Mouse (Mus musculus) liver, adult 2 months (tissue): Measurements from ENCODE around the gene Cd163. TPM values are rescaled to one million over a fixed set of nuclear protein-coding genes. Genes with fewer than 3 reads are reported as not detected.

Experiments
- DNase-seq: peaks from one replicate; pipeline ENCODE4 v3.0.0-alpha.2; 2011; ENCODE audit warnings: low read depth, low spot score; ENCODE audit errors: extremely low read depth
- H3K27ac ChIP-seq: fragments of 200-500 bp; replicated peaks from 2 replicates; pipeline ENCODE4 v1.5.1; 2012; ENCODE audit warnings: low read depth, mild to moderate bottlenecking, control low read depth, inconsistent platforms, low read length; ENCODE audit not compliant: insufficient read depth
- H3K27me3 ChIP-seq: fragments of 200-500 bp; 2 replicates; pipeline ENCODE4 v1.6.1; 2012; ENCODE audit warnings: mild to moderate bottlenecking, moderate library complexity, low read length, inconsistent platforms; ENCODE audit not compliant: control insufficient read depth, insufficient read depth
- H3K36me3 ChIP-seq: fragments of 200-500 bp; 2 replicates; pipeline ENCODE4 v1.6.1; 2012; ENCODE audit warnings: low read length, inconsistent platforms; ENCODE audit not compliant: control insufficient read depth, insufficient read depth
- H3K4me1 ChIP-seq: fragments of 200-500 bp; 2 replicates; pipeline ENCODE4 v1.6.1; 2011; ENCODE audit warnings: low read length; ENCODE audit not compliant: control insufficient read depth, insufficient read depth
- H3K4me3 ChIP-seq: fragments of 200-500 bp; 2 replicates; pipeline ENCODE4 v1.5.1; 2011; ENCODE audit warnings: low read depth, mild to moderate bottlenecking, control low read depth, low read length, moderate library complexity; ENCODE audit not compliant: insufficient read depth
- H3K79me2 ChIP-seq: fragments of 200-500 bp; 2 replicates; pipeline ENCODE4 v1.6.1; 2012; ENCODE audit warnings: inconsistent platforms, mild to moderate bottlenecking, low read length, moderate library complexity; ENCODE audit not compliant: control insufficient read depth, insufficient read depth
- H3K9ac ChIP-seq: fragments of 200-500 bp; 2 replicates; pipeline ENCODE4 v1.6.1; 2012; ENCODE audit warnings: low read depth, mild to moderate bottlenecking, control low read depth, inconsistent platforms, low read length
- CTCF ChIP-seq: fragments of 200-500 bp; IDR thresholded peaks from 2 replicates; pipeline ENCODE4 v1.5.1; 2011; ENCODE audit warnings: low read depth, low read length, control low read depth
- POLR2A ChIP-seq: fragments of 200-500 bp; IDR thresholded peaks from 2 replicates; pipeline ENCODE4 v1.6.1; 2011; ENCODE audit warnings: low read length, control low read depth; ENCODE audit not compliant: insufficient read depth; ENCODE audit errors: extremely low read depth
- WGBS: fragments of 180-500 bp; shearing (Covaris S2); methylation state at CpG from one replicate; pipeline ENCODE4 v1.1.7; 2018; 5-methylcytosine and 5-hydroxymethylcytosine counted together
- polyA plus RNA-seq: library from polyadenylated mRNA; depleted of rRNA; stranded (reverse); fragments of >200 nt; gene quantifications from 2 replicates; pipeline ENCODE4 v1.2.3, GENCODE M21; 2012
- total RNA-seq: library from RNA; depleted of rRNA; stranded (reverse); fragments of >200 nt; gene quantifications from 2 replicates; pipeline ENCODE4 v1.2.3, GENCODE M21; 2014

Gene Cd163
- total and polyA plus RNA-seq, 2 experiments, result 1.1 to 15.7 TPM

- no peak for TF ChIP-seq CTCF
- TF ChIP-seq POLR2A, result no peak
- 79% methylated on average over 4 of the region's 4 CpGs for WGBS
Measured at GRCm38 (mm10) chr6:124345096-124345495, 40.6 kb downstream of the Cd163 start.

GRCm38 (mm10) chr6:124346613-124347012 is 42.2 kb downstream of the Cd163 start:
- Histone ChIP-seq H3K9ac (no peak overlapping the region), H3K27ac (no peak overlapping the region), H3K4me1 (no peaks in the 10 kb centered on the region), H3K79me2 (no peaks in the 10 kb centered on the region), H3K4me3 (no peak overlapping the region), H3K27me3 (no peaks in the 10 kb centered on the region), H3K36me3 (no peaks in the 10 kb centered on the region)
- TF ChIP-seq POLR2A (no peak), CTCF (no peak)
- 79% methylated on average over 6 of the region's 6 CpGs for WGBS
- no peak for DNase-seq

More at GRCm38 (mm10) chr6:124345096-124345495, 40.6 kb downstream of the Cd163 start:
- H3K27ac ChIP-seq, result no peak overlapping the region
- no peaks in the 10 kb centered on the region for H3K27me3 ChIP-seq
- no peak overlapping the region for H3K4me3 ChIP-seq
- no peak for DNase-seq
- no peak overlapping the region for H3K9ac ChIP-seq
- H3K4me1 ChIP-seq, result no peaks in the 10 kb centered on the region
- H3K36me3 ChIP-seq, result no peaks in the 10 kb centered on the region
- H3K79me2 ChIP-seq, result no peaks in the 10 kb centered on the region

GRCm38 (mm10) chr6:124353246-124353645 is 48.8 kb downstream of the Cd163 start:
- no peak overlapping the region for H3K9ac ChIP-seq
- TF ChIP-seq POLR2A (no peak), CTCF (no peak)
- no peaks in the 10 kb centered on the region for H3K4me1 ChIP-seq
- H3K4me3 ChIP-seq, result no peak overlapping the region
- no peaks in the 10 kb centered on the region for H3K36me3 ChIP-seq
- no peaks in the 10 kb centered on the region for H3K27me3 ChIP-seq
- no peaks in the 10 kb centered on the region for H3K79me2 ChIP-seq
- no peak overlapping the region for H3K27ac ChIP-seq
- DNase-seq, result no peak
- WGBS, result 74% methylated on average over 2 of the region's 2 CpGs

GRCm38 (mm10) chr6:124358953-124359352 is 54.5 kb downstream of the Cd163 start:
- TF ChIP-seq POLR2A (no peak), CTCF (no peak)
- Histone ChIP-seq H3K36me3 (no peaks in the 10 kb centered on the region), H3K4me1 (no peaks in the 10 kb centered on the region), H3K9ac (no peak overlapping the region), H3K4me3 (no peak overlapping the region), H3K27me3 (no peaks in the 10 kb centered on the region), H3K27ac (no peak overlapping the region), H3K79me2 (no peaks in the 10 kb centered on the region)
- DNase-seq, result peak; percentile 33
- 74% methylated on average over 6 of the region's 6 CpGs for WGBS

- no peak overlapping the region for H3K4me3 ChIP-seq
- no peaks in the 10 kb centered on the region for H3K4me1 ChIP-seq
- peaks cover 3% of the 10 kb centered on the region; the same call in 1 of the 2 replicates for H3K27me3 ChIP-seq
- H3K79me2 ChIP-seq, result no peaks in the 10 kb centered on the region
- WGBS, result 52% methylated on average over 6 of the region's 6 CpGs
- no peak overlapping the region for H3K27ac ChIP-seq
- DNase-seq, result no peak
- TF ChIP-seq CTCF (no peak), POLR2A (no peak)
- no peak overlapping the region for H3K9ac ChIP-seq
- H3K36me3 ChIP-seq, result no peaks in the 10 kb centered on the region
Measured at GRCm38 (mm10) chr6:124360549-124360948, 56.1 kb downstream of the Cd163 start.

- no peak for TF ChIP-seq POLR2A
- no peak for TF ChIP-seq CTCF
- Histone ChIP-seq H3K27me3 (peaks cover 3% of the 10 kb centered on the region; the same call in 1 of the 2 replicates), H3K9ac (no peak overlapping the region), H3K4me3 (no peak overlapping the region), H3K27ac (no peak overlapping the region), H3K4me1 (no peaks in the 10 kb centered on the region), H3K36me3 (no peaks in the 10 kb centered on the region), H3K79me2 (no peaks in the 10 kb centered on the region)
- DNase-seq, result no peak
- WGBS, result 45% methylated on average over 5 of the region's 5 CpGs
Measured at GRCm38 (mm10) chr6:124364328-124364727, 59.9 kb downstream of the Cd163 start.
